Mouse (Mus musculus) limb, embryonic 10.5 days (tissue): ENCODE measurements around the gene Cish. TPM values are rescaled to one million over a fixed set of nuclear protein-coding genes. Genes with fewer than 3 reads are reported as not detected.
A peak's percentile ranks its signal among the peaks of the same experiment; 100 is the strongest.

Experiments
- DNase-seq: peaks from one replicate; pipeline ENCODE4 v3.0.0-alpha.2; 2017; ENCODE audit warnings: low spot score
- H3K27ac ChIP-seq: fragments of 300-500 bp; sonication (generic); 2 replicates; pipeline ENCODE4 v1.5.1; 2016; ENCODE audit warnings: mild to moderate bottlenecking
- H3K27me3 ChIP-seq: fragments of 300-500 bp; sonication (generic); 2 replicates; pipeline ENCODE4 v1.6.1; 2016; ENCODE audit warnings: low read depth, mild to moderate bottlenecking; ENCODE audit not compliant: poor library complexity, severe bottlenecking
- H3K36me3 ChIP-seq: fragments of 300-500 bp; sonication (generic); 2 replicates; pipeline ENCODE4 v1.6.1; 2016; ENCODE audit warnings: mild to moderate bottlenecking, moderate library complexity
- H3K4me1 ChIP-seq: fragments of 300-500 bp; sonication (generic); 2 replicates; pipeline ENCODE4 v1.6.1; 2016
- H3K4me3 ChIP-seq: fragments of 300-500 bp; sonication (generic); 2 replicates; pipeline ENCODE4 v1.5.1; 2016; ENCODE audit warnings: mild to moderate bottlenecking, moderate library complexity
- H3K9me3 ChIP-seq: fragments of 300-500 bp; sonication (generic); replicated peaks from 2 replicates; pipeline ENCODE4 v1.6.1; 2016; ENCODE audit warnings: mild to moderate bottlenecking
- WGBS: fragments of 180-500 bp; shearing (Covaris S2); methylation state at CpG from one replicate; pipeline ENCODE4 v1.1.7; 2016; 5-methylcytosine and 5-hydroxymethylcytosine counted together
- polyA plus RNA-seq: library from polyadenylated mRNA; unstranded; fragments of >200 nt; fragmentation: Nextera tagmentation; extraction: Ambion mirVana; gene quantifications from 2 replicates; pipeline ENCODE4 v1.2.1, GENCODE M21; 2016

Cish gene
- polyA plus RNA-seq, 1 experiment from 2014 or later = 4.3 TPM

DNA sequence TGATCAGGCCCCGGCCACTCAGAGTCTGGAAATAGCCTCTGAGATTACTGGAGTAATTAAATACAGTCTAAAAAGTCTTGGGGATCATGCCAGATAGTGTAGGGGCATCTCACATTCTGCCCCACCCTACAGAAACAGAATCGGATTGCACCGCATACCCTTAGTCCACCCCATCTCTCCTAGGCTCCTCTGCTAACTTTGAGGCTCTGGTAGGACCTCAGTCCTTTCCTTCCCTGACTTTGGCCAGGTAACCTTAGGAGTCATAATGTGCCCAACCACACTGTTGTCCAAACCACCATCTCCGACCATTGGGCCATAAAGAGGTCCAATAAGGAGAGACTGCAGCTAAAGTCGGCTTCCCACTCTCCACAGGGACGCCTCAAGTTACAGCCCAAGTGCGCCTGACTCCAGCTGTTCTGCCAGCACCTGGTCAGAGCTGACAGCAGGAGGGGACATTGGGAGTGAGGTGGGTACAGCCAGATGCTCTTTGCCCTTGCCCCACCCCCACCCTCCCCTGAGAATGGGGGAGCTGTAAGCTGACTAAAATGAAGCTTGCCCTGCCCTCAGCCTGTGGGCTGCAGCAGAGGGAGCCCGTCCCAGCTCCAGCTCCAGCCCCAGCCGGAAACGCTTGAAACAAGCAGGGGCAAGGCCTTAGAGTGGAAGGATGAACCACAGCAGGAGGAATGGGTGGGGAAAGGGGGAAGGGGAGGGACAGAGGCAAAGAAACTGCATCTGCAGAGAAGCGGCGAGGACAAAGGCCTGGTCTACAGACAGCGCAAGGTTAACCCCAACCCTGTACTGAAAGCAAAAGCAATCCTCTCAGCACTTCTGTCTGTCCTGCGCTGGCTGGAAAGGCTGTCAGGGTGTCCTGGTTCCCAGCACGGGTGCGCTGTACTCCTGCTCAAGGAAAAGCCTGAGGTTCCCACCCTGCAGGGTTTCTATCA, 16.2 kb upstream of the Cish start:
- peak; percentile 60 for DNase-seq

DNA sequence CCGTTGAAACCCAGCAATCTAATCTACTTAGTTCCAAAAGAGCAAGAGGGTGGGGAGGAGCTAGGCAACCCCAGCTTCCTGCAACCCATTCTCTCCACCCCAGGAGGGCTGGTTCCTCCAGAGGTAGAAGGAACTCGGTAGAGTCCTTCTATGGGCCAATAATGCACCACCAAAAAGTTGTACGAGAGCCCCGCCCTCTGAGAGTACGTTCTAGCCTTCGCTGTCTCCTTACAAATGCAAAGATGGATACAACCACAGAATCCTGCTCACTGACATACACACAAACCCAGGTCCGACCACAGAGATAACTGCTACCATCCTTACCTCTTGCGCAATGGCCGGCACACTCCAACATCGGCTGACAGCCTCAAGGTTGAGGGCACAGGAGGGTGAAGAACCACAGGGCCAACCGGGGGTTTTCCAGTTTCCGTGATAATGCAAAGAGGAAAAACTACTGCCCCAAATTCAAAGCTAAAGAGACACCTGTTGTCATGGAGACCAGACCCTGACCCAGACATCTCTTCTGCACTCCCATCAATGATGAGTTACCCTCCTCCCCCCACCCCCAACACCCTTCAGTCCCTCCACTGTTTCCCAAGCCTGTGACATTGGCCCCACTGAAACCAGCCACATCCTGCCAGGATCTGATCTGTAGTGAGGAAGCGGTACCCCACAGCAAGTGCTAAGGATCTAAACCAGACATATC, 15.4 kb upstream of the Cish start:
- Histone ChIP-seq H3K36me3 (no peaks in the 10 kb centered on the region), H3K27me3 (no peaks in the 10 kb centered on the region), H3K4me3 (peak overlapping the region; percentile 24; the same call in 1 of the 2 replicates), H3K4me1 (peaks cover 35% of the 10 kb centered on the region), H3K9me3 (no peaks in the 10 kb centered on the region), H3K27ac (peak overlapping the region; percentile 77)
- no peak for DNase-seq
- 49% methylated on average over 13 of the region's 13 CpGs for WGBS

More for the DNA sequence above, 16.2 kb upstream of the Cish start:
- H3K9me3 ChIP-seq = no peaks in the 10 kb centered on the region
- no peaks in the 10 kb centered on the region for H3K27me3 ChIP-seq
- H3K4me1 ChIP-seq = peaks cover 28% of the 10 kb centered on the region
- peak overlapping the region; percentile 77 for H3K27ac ChIP-seq
- H3K4me3 ChIP-seq = peak overlapping the region; percentile 24; the same call in 1 of the 2 replicates
- no peaks in the 10 kb centered on the region for H3K36me3 ChIP-seq
- 15% methylated on average over 16 of the region's 16 CpGs for WGBS

DNA sequence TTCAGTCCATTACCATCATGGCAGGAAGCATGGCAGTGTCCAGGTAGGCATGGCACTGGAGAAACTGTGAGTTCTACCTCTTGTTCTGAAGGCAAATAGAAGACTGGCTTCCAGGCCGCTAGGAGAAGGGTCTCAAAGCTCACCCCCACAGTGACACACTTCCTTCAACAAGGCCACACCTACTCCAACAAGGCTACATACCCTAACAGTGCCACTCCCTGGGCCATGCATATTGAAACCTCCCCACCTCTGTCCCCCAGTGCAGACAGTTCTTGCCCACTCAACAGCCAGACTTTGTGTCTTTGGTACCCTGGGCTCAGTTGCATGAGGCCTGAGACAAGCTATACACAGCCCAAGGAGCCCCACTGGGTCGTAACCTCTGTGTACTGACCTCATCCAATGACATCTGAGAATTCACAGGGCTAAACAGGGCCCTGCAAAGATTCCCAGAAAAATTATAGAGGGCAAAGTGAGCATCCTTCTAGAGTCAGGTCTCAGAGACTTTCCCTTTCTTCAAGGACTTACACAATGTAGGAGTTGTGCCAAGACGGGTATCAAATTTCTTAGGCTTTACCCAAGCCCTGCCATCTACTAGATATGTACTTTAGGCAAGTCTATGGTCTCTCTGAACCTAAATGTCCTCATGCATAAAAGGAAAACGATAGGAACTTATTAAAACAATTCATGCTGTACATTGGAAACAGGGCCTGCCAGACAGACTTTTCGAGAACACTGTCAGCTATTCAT, 14.4 kb upstream of the Cish start:
- Histone ChIP-seq H3K4me3 (no peak overlapping the region), H3K27ac (no peak overlapping the region), H3K27me3 (no peaks in the 10 kb centered on the region), H3K36me3 (no peaks in the 10 kb centered on the region), H3K4me1 (peaks cover 36% of the 10 kb centered on the region), H3K9me3 (no peaks in the 10 kb centered on the region)
- 88% methylated on average over 5 of the region's 5 CpGs for WGBS
- DNase-seq = no peak

DNA sequence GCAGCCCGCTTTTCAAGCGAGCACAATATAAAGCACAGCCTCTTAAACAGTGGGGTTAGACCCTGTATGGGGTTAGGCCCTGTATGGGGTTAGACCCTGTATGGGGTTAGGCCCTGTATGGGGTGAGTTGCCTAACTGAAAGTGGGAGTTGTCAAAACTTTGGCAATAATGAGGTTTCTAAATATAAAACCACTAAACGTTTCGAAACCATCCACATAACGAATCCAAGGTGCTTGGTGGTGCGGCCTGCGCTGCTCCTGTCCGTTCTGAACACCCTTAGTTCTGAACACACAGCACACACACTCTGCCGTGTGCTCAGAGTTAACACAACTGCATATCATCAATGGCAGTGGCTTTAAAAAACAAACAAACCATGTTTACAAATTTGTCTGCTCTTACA, 12.9 kb upstream of the Cish start:
- Histone ChIP-seq H3K36me3 (no peaks in the 10 kb centered on the region), H3K27me3 (peaks cover 6% of the 10 kb centered on the region; the same call in 1 of the 2 replicates), H3K4me3 (no peak overlapping the region), H3K9me3 (no peaks in the 10 kb centered on the region), H3K4me1 (peaks cover 47% of the 10 kb centered on the region), H3K27ac (no peak overlapping the region)
- no peak for DNase-seq
- 86% methylated on average over 9 of the region's 9 CpGs for WGBS

DNA sequence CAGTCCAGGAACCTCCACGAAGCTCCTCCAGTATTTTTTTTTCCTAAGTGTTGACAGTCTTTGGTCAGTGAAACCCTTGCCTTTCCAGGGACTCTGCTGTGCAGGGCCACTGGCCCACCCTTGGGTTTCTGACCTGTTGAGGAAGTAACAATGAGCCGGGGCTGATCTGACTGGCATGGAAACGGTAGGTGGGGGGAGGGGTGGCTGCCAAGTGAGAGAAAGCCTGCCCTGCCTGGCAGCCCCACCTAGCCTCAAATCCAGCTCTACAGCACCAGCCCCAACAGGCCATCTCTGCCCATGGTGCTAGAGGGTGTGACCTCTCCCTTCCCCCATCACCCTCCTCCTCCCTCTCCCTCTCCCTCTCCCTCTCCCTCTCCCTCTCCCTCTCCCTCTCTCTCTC, 10.8 kb upstream of the Cish start:
- no peak overlapping the region for H3K4me3 ChIP-seq
- H3K9me3 ChIP-seq = no peaks in the 10 kb centered on the region
- H3K27me3 ChIP-seq = peaks cover 19% of the 10 kb centered on the region
- 22% methylated on average over 3 of the region's 3 CpGs for WGBS
- peaks cover 42% of the 10 kb centered on the region for H3K4me1 ChIP-seq
- H3K36me3 ChIP-seq = no peaks in the 10 kb centered on the region
- no peak overlapping the region for H3K27ac ChIP-seq
- no peak for DNase-seq

DNA sequence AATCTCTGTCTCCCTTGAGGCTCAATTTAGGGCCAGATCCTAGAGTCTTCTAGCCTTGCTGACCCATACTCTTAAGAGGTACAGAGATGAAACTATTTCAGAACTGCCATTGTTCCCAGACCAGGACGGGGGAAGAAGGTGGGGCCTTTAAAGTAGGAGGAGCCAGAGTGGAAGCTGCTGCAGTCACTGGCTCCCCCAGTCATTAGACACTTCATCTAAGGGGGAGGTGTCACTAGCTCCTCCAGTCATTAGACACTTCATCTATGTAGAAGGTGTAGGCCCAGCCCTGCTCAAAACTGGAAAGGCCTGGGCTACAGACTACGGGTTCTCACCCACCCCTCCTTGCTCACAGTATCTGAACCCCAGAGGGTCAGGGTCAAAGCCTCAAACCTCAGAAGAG, 8.5 kb upstream of the Cish start:
- Histone ChIP-seq H3K27ac (no peak overlapping the region), H3K9me3 (no peaks in the 10 kb centered on the region)
- WGBS = 84% methylated on average over 2 of the region's 2 CpGs

DNA sequence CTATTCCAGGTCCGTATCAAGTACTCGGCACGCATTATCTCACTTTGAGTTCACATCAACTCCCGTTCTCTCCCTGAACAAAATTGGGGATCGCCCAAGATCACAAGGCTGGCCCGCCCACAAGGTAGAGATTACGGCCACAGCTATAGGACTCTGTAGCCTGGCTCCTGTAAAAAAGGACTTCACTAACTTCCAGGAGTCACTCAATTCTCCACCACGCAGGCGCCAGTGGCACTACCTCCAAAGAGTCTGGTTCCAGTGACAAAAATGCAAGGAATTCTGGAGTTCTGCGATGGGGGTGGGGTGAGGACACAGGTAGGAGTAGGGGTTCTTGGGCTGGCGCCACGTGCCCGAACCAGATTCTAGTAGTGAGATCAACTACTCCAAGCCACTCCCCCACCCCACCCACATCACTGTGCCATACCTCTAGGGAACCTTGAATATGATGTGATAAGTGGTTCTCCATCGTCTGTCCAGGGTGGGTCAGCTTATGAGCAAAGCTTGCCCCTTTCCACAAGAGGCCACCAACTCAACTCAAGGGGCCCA, 7.6 kb upstream of the Cish start:
- Histone ChIP-seq H3K9me3 (no peaks in the 10 kb centered on the region), H3K36me3 (no peaks in the 10 kb centered on the region), H3K27me3 (peaks cover 27% of the 10 kb centered on the region), H3K4me3 (no peak overlapping the region), H3K4me1 (peaks cover 36% of the 10 kb centered on the region), H3K27ac (no peak overlapping the region)
- 94% methylated on average over 14 of the region's 14 CpGs for WGBS
- no peak for DNase-seq

More for the DNA sequence above, 8.5 kb upstream of the Cish start:
- Histone ChIP-seq H3K4me1 (peaks cover 36% of the 10 kb centered on the region), H3K4me3 (no peak overlapping the region), H3K27me3 (peaks cover 19% of the 10 kb centered on the region), H3K36me3 (no peaks in the 10 kb centered on the region)
- DNase-seq = no peak

DNA sequence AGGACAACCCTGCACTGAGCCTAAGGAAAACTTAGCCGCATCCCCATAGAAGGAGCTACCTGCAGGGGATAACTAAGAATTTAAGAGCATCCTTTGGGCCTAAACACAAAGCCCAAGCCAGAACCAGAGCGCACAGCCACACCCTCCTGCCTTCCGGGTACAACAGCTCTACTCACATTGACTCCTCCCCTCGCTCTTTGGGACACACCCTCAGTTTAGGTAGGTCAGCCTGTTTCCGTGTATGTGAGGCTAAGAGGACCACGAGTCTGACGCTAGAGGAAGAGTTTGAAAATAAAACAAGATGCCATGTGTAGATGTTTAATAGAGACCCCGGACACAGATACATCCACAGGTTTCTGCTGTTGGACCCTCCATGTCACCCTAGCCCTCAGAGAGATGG, 7.1 kb upstream of the Cish start:
- DNase-seq = no peak
- Histone ChIP-seq H3K36me3 (no peaks in the 10 kb centered on the region), H3K4me1 (peaks cover 36% of the 10 kb centered on the region), H3K9me3 (no peaks in the 10 kb centered on the region), H3K4me3 (peak overlapping the region; percentile 57), H3K27me3 (peaks cover 27% of the 10 kb centered on the region), H3K27ac (no peak overlapping the region)
- 26% methylated on average over 8 of the region's 8 CpGs for WGBS

DNA sequence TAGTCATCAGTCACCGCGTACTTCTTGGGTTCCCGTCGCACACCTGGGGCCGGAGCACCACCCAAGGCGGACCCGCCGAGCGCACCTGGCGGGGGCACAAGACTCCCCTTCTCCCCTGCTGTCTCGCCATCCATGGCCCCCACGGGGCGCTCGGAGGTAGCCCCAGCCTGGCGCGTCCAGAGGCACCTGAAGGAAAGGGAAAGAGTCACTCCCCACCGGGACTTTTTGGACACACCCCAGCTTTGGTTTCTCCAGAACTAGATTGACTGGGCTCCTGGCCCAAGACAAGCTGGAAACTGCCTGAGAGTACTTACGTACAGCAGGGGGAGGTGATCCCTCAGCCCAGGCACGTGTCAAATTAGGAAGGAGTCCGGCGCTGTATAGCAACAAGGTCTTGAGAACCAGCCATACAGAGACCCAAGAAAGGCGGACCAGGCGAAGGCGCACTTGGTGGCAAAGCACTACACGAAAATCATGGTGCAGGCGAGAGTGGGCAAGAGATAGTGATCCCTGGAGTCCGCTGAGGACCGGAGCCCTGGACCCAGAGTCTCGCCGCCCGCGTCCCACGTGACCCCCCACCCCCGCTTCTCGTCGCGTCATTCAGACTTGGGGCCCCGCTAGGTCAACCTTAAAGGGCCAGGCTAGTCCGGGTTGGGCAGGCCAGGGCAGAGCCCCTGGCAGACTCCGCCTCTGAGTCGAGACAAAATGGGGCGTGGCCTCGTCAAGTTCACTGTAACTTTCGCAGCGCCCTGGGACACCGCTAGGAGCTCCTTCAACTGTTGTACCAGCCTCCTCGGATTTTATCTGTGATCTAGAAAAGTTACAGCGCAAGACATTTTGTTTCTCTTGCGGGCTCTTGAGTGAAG, 6.4 kb upstream of the Cish start, which contains the start of gene Mapkapk3:
Gene Mapkapk3, minus strand, starts transcription at position 667 of the 866 bp plus-strand sequence.
- Histone ChIP-seq H3K27ac (peak within 1 kb of the TSS; percentile 16; the same call in 1 of the 2 replicates), H3K36me3 (no peaks in the 10 kb centered on the region), H3K4me1 (peaks cover 38% of the 10 kb centered on the region), H3K4me3 (peak within 1 kb of the TSS; percentile 57), H3K9me3 (no peaks in the 10 kb centered on the region), H3K27me3 (peaks cover 28% of the 10 kb centered on the region)
- peak; percentile 86 for DNase-seq
- 3% methylated on average over 49 of the region's 49 CpGs for WGBS

DNA sequence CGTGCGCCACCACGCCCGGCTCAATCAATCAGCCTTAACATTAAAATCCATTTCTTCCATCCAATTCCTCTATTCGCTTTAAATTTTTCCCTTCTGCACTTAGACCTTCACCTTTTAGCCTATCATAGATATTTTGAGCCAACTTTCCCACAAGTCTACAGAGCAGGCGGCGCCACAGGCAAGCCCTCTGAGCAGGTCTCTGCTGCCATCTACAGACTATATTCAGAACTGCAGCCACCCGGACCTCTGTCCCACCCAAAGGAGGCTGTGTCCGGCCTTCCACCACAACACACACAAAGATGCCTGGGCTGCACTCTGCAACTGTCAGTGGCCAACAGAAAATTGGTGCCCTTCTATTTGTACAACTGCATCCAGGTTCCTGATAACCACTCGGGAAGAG, 4.9 kb upstream of the Cish start:
- H3K4me3 ChIP-seq = no peak overlapping the region
- DNase-seq = peak; percentile 88
- no peak overlapping the region for H3K27ac ChIP-seq
- H3K27me3 ChIP-seq = peaks cover 38% of the 10 kb centered on the region
- H3K4me1 ChIP-seq = peaks cover 31% of the 10 kb centered on the region
- H3K36me3 ChIP-seq = no peaks in the 10 kb centered on the region
- 29% methylated on average over 10 of the region's 10 CpGs for WGBS
- H3K9me3 ChIP-seq = no peaks in the 10 kb centered on the region

DNA sequence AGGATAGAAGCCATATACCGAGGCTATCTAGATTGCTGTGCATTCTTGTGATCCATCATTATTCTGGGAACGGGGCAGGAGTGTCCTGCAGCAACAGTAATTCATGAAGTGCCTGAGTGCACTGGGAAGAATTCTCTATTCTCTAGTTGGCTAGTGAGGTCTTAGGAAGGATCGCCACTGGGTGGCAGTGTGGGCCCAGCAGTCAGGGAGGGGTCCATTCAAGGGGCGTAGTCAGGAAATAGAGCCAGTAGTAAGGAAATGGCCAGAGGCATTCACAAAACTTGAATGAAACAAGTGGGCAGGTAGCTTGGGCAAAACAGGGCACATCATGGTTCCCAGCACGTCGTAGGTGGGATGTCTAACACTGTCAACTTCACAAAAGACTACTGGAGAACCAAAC, 1.6 kb upstream of the Cish start:
- WGBS = 4% methylated on average over 6 of the region's 6 CpGs
- no peak overlapping the region for H3K4me3 ChIP-seq
- peaks cover 35% of the 10 kb centered on the region for H3K4me1 ChIP-seq
- no peaks in the 10 kb centered on the region for H3K36me3 ChIP-seq
- H3K9me3 ChIP-seq = no peaks in the 10 kb centered on the region
- DNase-seq = peak; percentile 79
- peaks cover 28% of the 10 kb centered on the region for H3K27me3 ChIP-seq
- H3K27ac ChIP-seq = no peak overlapping the region
